Mouse (Mus musculus) cortical plate, adult 2 months (tissue): ENCODE data around the gene Rnaseh2b.

Experiments used
- CTCF ChIP-seq: fragments of 200-500 bp; IDR thresholded peaks from 2 replicates; pipeline ENCODE4 v1.5.1; 2011; ENCODE audit warnings: mild to moderate bottlenecking, control low read depth, low read length; ENCODE audit not compliant: insufficient read depth; ENCODE audit errors: extremely low read depth
- POLR2A ChIP-seq: fragments of 200-500 bp; IDR thresholded peaks from 2 replicates; pipeline ENCODE4 v1.6.1; 2011; ENCODE audit warnings: mild to moderate bottlenecking, low read length, control low read depth; ENCODE audit not compliant: insufficient read depth; ENCODE audit errors: extremely low read depth

DNA sequence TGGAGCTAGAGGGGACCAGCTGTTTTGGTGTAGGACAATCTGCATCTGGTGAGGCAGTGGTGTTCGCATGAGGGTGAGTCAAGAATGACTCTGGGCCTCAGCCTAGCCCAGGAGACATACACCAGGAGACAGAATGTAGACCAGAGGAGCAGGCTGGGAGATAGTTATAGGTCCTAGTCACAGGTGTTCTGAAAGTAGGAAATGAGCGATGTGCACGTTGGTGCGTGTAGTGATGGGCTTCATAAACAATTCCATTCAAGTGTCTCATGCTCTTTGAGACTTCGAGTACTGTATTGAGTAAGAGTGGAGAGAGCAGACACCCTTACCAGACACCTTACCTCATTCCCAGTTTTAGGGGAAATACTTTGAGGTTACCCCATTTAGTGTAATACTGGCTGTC, 61.4 kb downstream of the Rnaseh2b start:
- TF ChIP-seq CTCF (no peak), POLR2A (no peak)
